Mouse (Mus musculus) C2C12 (cell line): Measurements from ENCODE around the gene Atp13a4. TPM values are rescaled to one million over a fixed set of nuclear protein-coding genes. Genes with fewer than 3 reads are reported as not detected.

Experiments used
- H3K27me3 ChIP-seq: one replicate; pipeline ENCODE4 v1.6.1; 2011; ENCODE audit not compliant: control insufficient read depth, insufficient read depth, insufficient read length
- H3K36me3 ChIP-seq: one replicate; pipeline ENCODE4 v1.6.1; 2011; ENCODE audit not compliant: control insufficient read depth, insufficient read depth
- H3K4me3 ChIP-seq: one replicate; pipeline ENCODE4 v1.5.1; 2011; ENCODE audit warnings: mild to moderate bottlenecking, control low read depth; ENCODE audit not compliant: poor library complexity, insufficient read depth, severe bottlenecking
- H3K79me2 ChIP-seq: one replicate; pipeline ENCODE4 v1.6.1; 2011; ENCODE audit not compliant: control insufficient read depth, insufficient read depth
- H3K79me3 ChIP-seq: one replicate; pipeline ENCODE4 v1.6.1; 2011; ENCODE audit warnings: low read depth, control low read depth
- H3ac ChIP-seq: one replicate; pipeline ENCODE3; 2011; ENCODE audit warnings: low read depth; ENCODE audit not compliant: control insufficient read depth, insufficient read length
- CEBPB ChIP-seq: IDR thresholded peaks from one replicate; pipeline ENCODE4 v1.6.1; 2011; ENCODE audit warnings: low read depth, mild to moderate bottlenecking, control low read depth, moderate library complexity
- CTCF ChIP-seq: IDR thresholded peaks from one replicate; pipeline ENCODE4 v1.5.1; 2011; ENCODE audit not compliant: control insufficient read depth, insufficient read depth, insufficient read length
- FOSL1 ChIP-seq: IDR thresholded peaks from one replicate; pipeline ENCODE4 v1.8.0; 2011; ENCODE audit warnings: mild to moderate bottlenecking, low read length; ENCODE audit not compliant: poor library complexity, insufficient read depth, severe bottlenecking
- MAX ChIP-seq: IDR thresholded peaks from one replicate; pipeline ENCODE4 v1.6.1; 2011; ENCODE audit warnings: mild to moderate bottlenecking, control low read depth
- MYOD1 ChIP-seq: IDR thresholded peaks from one replicate; pipeline ENCODE4 v1.6.1; 2011; ENCODE audit warnings: low read depth; ENCODE audit not compliant: control insufficient read depth, insufficient read length
- MYOG ChIP-seq: IDR thresholded peaks from one replicate; pipeline ENCODE4 v1.6.1; 2011; ENCODE audit not compliant: control insufficient read depth, insufficient read length; ENCODE audit errors: extremely low read depth
- USF1 ChIP-seq: IDR thresholded peaks from one replicate; pipeline ENCODE4 v1.6.1; 2011; ENCODE audit warnings: low read depth, mild to moderate bottlenecking, control low read depth, moderate library complexity
- polyA plus RNA-seq: library from polyadenylated mRNA; unstranded; fragments of >200 nt; fragmentation: generic; extraction: Trizol; gene quantifications from one replicate; pipeline ENCODE4 v1.2.1, GENCODE M21; 2012; ENCODE audit warnings: missing spikeins

The Atp13a4 gene
- polyA plus RNA-seq, 1 experiment: 0.01 TPM

DNA sequence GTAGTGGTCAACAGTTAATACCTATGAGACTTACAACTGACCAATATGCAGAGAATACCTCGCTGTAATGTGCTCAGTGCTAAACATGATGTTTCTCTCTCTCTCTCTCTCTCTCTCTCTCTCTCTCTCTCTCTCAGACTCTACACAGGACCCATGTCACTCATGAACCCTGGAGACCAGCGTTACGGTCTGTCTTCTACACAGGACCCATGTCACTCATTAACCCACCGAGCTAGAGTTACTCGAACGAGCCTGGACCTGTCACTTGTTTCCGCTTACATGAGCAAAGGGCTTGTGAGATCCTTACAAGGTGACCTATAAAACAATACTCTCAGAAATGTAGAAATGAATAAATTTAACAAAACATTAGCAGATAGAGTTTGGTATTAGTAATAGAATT lies 33.9 kb downstream of the Atp13a4 start:
- Histone ChIP-seq H3K4me3 (no peak overlapping the region), H3K79me3 (no peaks in the 10 kb centered on the region), H3ac (no peak overlapping the region), H3K36me3 (no peaks in the 10 kb centered on the region), H3K79me2 (no peaks in the 10 kb centered on the region), H3K27me3 (no peaks in the 10 kb centered on the region)
- TF ChIP-seq USF1 (no peak), MYOD1 (no peak), CEBPB (no peak), CTCF (no peak), MAX (no peak), MYOG (no peak), FOSL1 (no peak)

DNA sequence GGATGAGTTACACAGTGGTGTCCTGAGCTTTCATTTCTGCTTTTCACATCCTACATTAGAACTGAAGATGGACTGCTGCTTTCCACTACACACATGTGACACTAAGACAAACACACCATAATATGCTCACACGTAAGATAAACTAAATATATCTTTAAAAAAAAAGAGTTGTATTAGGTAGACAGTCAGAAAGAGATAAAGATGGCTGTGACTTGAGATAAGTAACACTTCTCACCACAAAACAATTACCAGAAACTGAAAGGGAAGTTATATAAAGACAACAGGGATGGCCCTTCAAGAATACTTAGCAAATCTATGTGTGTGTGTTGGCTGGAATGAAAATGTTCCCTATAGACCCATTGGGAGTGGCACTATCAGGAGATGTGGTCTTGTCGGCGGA lies 34.8 kb downstream of the Atp13a4 start:
- no peak overlapping the region for H3K4me3 ChIP-seq
- H3K27me3 ChIP-seq: no peaks in the 10 kb centered on the region
- no peaks in the 10 kb centered on the region for H3K79me2 ChIP-seq
- no peak overlapping the region for H3ac ChIP-seq
- no peaks in the 10 kb centered on the region for H3K36me3 ChIP-seq
- TF ChIP-seq USF1 (no peak), MYOG (no peak), MYOD1 (no peak), CEBPB (no peak), MAX (no peak), CTCF (no peak), FOSL1 (no peak)
- H3K79me3 ChIP-seq: no peaks in the 10 kb centered on the region

DNA sequence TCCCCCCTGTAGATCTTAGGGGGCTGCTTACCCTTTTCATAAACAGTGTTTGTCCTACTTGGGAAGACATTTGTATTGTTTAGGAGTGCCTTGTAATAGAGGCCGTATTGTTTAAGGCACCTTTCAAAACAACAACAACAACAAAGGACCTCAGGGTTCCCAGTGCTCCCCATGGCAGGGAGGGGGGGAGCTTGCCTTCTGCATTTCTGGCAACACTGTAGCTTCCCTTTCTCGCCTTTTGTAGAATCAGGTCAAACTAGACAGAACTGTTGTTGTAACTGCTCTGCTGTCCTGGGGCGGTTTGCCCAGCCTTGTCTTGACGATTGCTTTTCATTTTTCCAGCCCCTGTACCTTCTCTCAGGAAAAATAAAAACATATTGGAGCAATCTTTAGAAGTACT lies 40.0 kb downstream of the Atp13a4 start:
- no peak for TF ChIP-seq CEBPB
- TF ChIP-seq MYOG: no peak
- TF ChIP-seq FOSL1: no peak
- TF ChIP-seq MYOD1: no peak
- TF ChIP-seq CTCF: no peak
- no peak for TF ChIP-seq MAX
- no peak for TF ChIP-seq USF1

DNA sequence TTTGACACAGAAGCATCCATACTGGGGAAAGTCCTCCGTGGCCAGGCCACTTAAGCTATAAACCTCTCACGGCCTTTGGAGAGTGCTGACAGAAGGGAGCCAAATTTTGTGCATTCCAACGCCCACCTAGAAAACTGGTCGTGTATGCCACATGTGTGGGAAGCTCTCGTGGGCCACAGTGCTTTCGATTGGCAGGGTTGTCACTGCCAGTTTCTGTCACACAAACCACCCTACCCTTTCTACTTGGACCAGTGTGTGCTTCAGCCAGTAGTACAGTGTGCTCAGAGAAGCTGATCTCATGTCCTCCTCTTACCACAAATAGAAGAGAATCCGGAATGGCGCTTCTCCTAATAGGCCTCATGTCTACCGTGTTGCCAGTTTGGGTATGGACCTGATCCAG lies 40.5 kb downstream of the Atp13a4 start:
- no peaks in the 10 kb centered on the region for H3K79me3 ChIP-seq
- H3K36me3 ChIP-seq: no peaks in the 10 kb centered on the region
- H3K27me3 ChIP-seq: no peaks in the 10 kb centered on the region
- TF ChIP-seq CTCF (no peak), MYOG (no peak), FOSL1 (no peak), CEBPB (no peak), USF1 (no peak), MYOD1 (no peak), MAX (no peak)
- H3ac ChIP-seq: no peak overlapping the region
- H3K79me2 ChIP-seq: no peaks in the 10 kb centered on the region
- no peak overlapping the region for H3K4me3 ChIP-seq

More for the DNA sequence above, 40.0 kb downstream of the Atp13a4 start:
- no peak overlapping the region for H3K4me3 ChIP-seq
- no peaks in the 10 kb centered on the region for H3K27me3 ChIP-seq
- no peaks in the 10 kb centered on the region for H3K79me3 ChIP-seq
- no peak overlapping the region for H3ac ChIP-seq
- H3K36me3 ChIP-seq: no peaks in the 10 kb centered on the region
- H3K79me2 ChIP-seq: no peaks in the 10 kb centered on the region

DNA sequence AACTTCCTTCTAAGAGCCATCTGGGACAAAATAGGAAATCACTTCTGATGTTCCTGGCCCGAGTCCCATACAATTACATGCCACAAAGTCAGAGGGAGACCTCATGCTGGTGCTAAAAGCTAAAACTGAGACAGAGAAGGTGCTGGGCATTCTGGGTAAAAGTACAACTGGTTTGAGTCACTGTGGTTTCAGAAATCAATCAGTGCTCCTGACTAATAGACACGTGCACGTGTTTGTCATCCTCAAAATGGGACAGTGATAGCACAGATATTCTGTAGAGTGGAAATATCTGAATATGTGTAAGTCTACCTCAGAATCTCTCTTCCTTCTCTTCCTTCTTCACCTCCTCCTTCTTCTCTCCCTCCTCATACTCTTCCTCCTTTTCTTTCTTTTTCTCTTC lies 53.6 kb downstream of the Atp13a4 start:
- H3K79me2 ChIP-seq: no peaks in the 10 kb centered on the region
- no peak overlapping the region for H3ac ChIP-seq
- no peak overlapping the region for H3K4me3 ChIP-seq
- TF ChIP-seq FOSL1: no peak
- TF ChIP-seq CTCF: no peak
- TF ChIP-seq CEBPB: no peak
- no peak for TF ChIP-seq MAX
- no peak for TF ChIP-seq USF1
- TF ChIP-seq MYOG: no peak
- no peak for TF ChIP-seq MYOD1
- no peaks in the 10 kb centered on the region for H3K36me3 ChIP-seq
- H3K79me3 ChIP-seq: no peaks in the 10 kb centered on the region
- no peaks in the 10 kb centered on the region for H3K27me3 ChIP-seq

DNA sequence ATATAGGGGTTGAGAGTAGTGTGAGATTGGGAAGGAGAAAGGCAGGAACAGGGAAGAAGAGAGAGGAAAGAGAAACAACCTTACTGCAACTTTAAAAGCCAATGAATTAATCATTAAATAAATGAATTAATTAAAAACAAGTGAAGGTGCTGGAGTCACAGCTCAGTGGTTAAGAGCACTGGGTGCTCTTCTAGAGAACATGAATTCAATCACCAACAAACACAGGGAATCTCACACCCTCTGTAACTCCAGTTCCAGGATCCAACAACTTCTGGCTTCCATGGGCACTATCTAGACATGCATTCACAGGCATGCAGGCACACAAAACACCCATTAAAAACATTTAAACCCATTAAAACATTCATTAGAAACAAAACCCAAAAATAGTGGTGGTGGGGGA lies 63.2 kb downstream of the Atp13a4 start:
- Histone ChIP-seq H3K27me3 (no peaks in the 10 kb centered on the region), H3K79me3 (no peaks in the 10 kb centered on the region), H3ac (no peak overlapping the region), H3K4me3 (no peak overlapping the region), H3K36me3 (no peaks in the 10 kb centered on the region), H3K79me2 (no peaks in the 10 kb centered on the region)
- no peak for TF ChIP-seq CEBPB
- no peak for TF ChIP-seq MYOD1
